Mouse (Mus musculus) midbrain, postnatal 0 days (tissue): ENCODE measurements around the gene Tmem207. TPM values are rescaled to one million over a fixed set of nuclear protein-coding genes. Genes with fewer than 3 reads are reported as not detected.

Experiments used
- ATAC-seq: fragments of 200-750 bp; cut with Nextera tagmentation; 2 replicates; pipeline ENCODE4 v1.8.0; 2017; ENCODE audit warnings: moderate number of reproducible peaks, mild to moderate bottlenecking, moderate TSS enrichment, moderate library complexity; ENCODE audit not compliant: low FRiP score
- DNase-seq: peaks from one replicate; pipeline ENCODE4 v3.0.0-alpha.2; 2015; ENCODE audit warnings: low spot score
- H3K27ac ChIP-seq: fragments of 300-500 bp; sonication (generic); 2 replicates; pipeline ENCODE4 v1.5.1; 2014; ENCODE audit warnings: low read depth, mild to moderate bottlenecking, low read length, mixed read lengths
- H3K27me3 ChIP-seq: fragments of 300-500 bp; sonication (generic); 2 replicates; pipeline ENCODE4 v1.6.1; 2014; ENCODE audit warnings: low read length, control low read depth, mixed read lengths; ENCODE audit not compliant: insufficient read depth
- H3K36me3 ChIP-seq: fragments of 300-500 bp; sonication (generic); 2 replicates; pipeline ENCODE4 v1.6.1; 2014; ENCODE audit warnings: low read length, control low read depth, mixed read lengths; ENCODE audit not compliant: insufficient read depth
- H3K4me1 ChIP-seq: fragments of 300-500 bp; sonication (generic); 2 replicates; pipeline ENCODE4 v1.6.1; 2014; ENCODE audit warnings: mild to moderate bottlenecking, control low read depth, antibody characterized with exemption, low read length, mixed read lengths; ENCODE audit not compliant: insufficient read depth
- H3K4me2 ChIP-seq: fragments of 300-500 bp; sonication (generic); 2 replicates; pipeline ENCODE4 v1.6.1; 2014; ENCODE audit warnings: low read depth, mild to moderate bottlenecking, low read length, mixed read lengths; ENCODE audit not compliant: poor library complexity, severe bottlenecking
- H3K4me3 ChIP-seq: fragments of 300-500 bp; sonication (generic); 2 replicates; pipeline ENCODE4 v1.5.1; 2014; ENCODE audit warnings: low read depth, mild to moderate bottlenecking, low read length, moderate library complexity
- H3K9ac ChIP-seq: fragments of 300-500 bp; sonication (generic); replicated peaks from 2 replicates; pipeline ENCODE4 v1.6.1; 2014; ENCODE audit warnings: mild to moderate bottlenecking, low read length, moderate library complexity, mixed read lengths; ENCODE audit not compliant: poor library complexity, severe bottlenecking
- H3K9me3 ChIP-seq: fragments of 300-500 bp; sonication (generic); 2 replicates; pipeline ENCODE4 v1.6.1; 2016; ENCODE audit warnings: low read length, control low read depth
- CTCF ChIP-seq: IDR thresholded peaks from 2 replicates; pipeline ENCODE4 v1.5.1; 2016; ENCODE audit warnings: antibody characterized with exemption, mild to moderate bottlenecking
- WGBS: fragments of 180-500 bp; shearing (Covaris S2); extraction: QIAGEN DNeasy Blood & Tissue Kit; methylation state at CpG from one replicate; pipeline ENCODE4 v1.1.7; 2014; 5-methylcytosine and 5-hydroxymethylcytosine counted together
- polyA plus RNA-seq: library from polyadenylated mRNA; unstranded; fragments of >200 nt; fragmentation: Nextera tagmentation; extraction: Ambion mirVana; gene quantifications from 2 replicates; pipeline ENCODE4 v1.2.1, GENCODE M21; 2015
- total RNA-seq: library from RNA; depleted of rRNA; stranded (reverse); fragments of >200 nt; gene quantifications from 2 replicates; pipeline ENCODE4 v1.2.3, GENCODE M21; 2014; rRNA removed

Gene Tmem207
- 0.93 TPM in 1 of 2 replicates, not detected in the other for total RNA-seq
- 0.07 TPM in 1 of 2 replicates, not detected in the other for polyA plus RNA-seq

- no peaks in the 10 kb centered on the region for H3K27me3 ChIP-seq
- no peak within 1 kb of the TSS for H3K4me3 ChIP-seq
- no peak for TF ChIP-seq CTCF
- H3K9me3 ChIP-seq, result no peaks in the 10 kb centered on the region
- H3K36me3 ChIP-seq, result no peaks in the 10 kb centered on the region
- no peak within 1 kb of the TSS for H3K27ac ChIP-seq
- no peak for DNase-seq
- H3K4me1 ChIP-seq, result no peaks in the 10 kb centered on the region; the same call in 1 of the 2 replicates
- WGBS, result 80% methylated on average over 4 of the region's 4 CpGs
- ATAC-seq, result no peak
- H3K9ac ChIP-seq, result no peak within 1 kb of the TSS
- no peak within 1 kb of the TSS for H3K4me2 ChIP-seq
Measured at GRCm38 (mm10) chr16:26526669-26527068, at the start of gene Tmem207. Tmem207 (minus strand) TSS chr16:26526769.

DNA sequence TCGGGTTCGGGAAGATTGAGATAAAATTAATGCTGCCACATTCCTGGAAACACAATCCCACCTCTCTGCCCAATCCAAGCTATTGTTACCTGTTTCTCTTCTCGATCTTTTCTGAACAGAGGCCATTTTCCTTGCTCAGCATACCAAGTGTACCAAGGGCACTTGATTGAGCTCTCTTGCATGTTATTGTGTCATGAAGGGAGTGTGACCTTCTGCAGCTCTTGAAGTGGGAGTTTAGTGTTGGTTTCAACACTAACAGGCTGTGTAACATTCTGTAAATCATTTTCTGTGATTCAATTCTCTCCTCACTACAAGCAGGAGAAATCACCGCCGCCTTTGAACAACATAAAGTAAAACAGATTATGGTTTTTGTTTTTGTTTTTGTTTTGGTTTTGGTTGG lies 47.6 kb upstream of the Tmem207 start:
- H3K27me3 ChIP-seq, result no peaks in the 10 kb centered on the region
- no peaks in the 10 kb centered on the region for H3K36me3 ChIP-seq
- no peak overlapping the region for H3K9ac ChIP-seq
- no peak for TF ChIP-seq CTCF
- DNase-seq (no peak), ATAC-seq (no peak)
- H3K4me2 ChIP-seq, result no peak overlapping the region
- no peaks in the 10 kb centered on the region for H3K4me1 ChIP-seq
- no peaks in the 10 kb centered on the region for H3K9me3 ChIP-seq
- 94% methylated on average over 5 of the region's 5 CpGs for WGBS
- no peak overlapping the region for H3K4me3 ChIP-seq
- H3K27ac ChIP-seq, result no peak overlapping the region

DNA sequence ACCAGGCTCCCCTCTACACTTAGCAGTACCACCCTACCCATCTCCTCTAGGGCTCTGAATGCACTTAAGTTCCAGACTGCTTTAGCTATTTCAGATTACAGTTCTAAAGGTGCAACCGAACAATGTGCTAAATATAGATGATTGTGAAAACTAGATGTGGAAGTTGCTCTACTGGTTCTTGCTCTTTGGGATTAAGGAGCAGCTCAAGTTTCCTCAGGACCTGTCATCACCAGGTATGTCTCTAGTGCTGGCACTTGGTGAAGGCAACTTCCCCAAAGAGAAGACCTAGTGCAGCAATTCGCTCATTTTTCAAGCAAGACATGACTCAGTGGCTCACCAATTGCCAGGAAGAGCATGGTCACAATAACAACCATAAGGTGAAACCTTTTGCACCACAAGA lies 45.3 kb upstream of the Tmem207 start:
- Histone ChIP-seq H3K9me3 (no peaks in the 10 kb centered on the region), H3K36me3 (no peaks in the 10 kb centered on the region), H3K27ac (no peak overlapping the region), H3K27me3 (no peaks in the 10 kb centered on the region), H3K9ac (no peak overlapping the region), H3K4me3 (no peak overlapping the region), H3K4me2 (no peak overlapping the region), H3K4me1 (no peaks in the 10 kb centered on the region)
- no peak for ATAC-seq
- WGBS, result 89% methylated on average over 2 of the region's 2 CpGs
- DNase-seq, result no peak
- no peak for TF ChIP-seq CTCF

GRCm38 (mm10) chr16:26569387-26569978 lies 42.9 kb upstream of the Tmem207 start:
- no peaks in the 10 kb centered on the region for H3K36me3 ChIP-seq
- H3K27ac ChIP-seq, result no peak overlapping the region
- H3K4me3 ChIP-seq, result no peak overlapping the region
- no peak overlapping the region for H3K4me2 ChIP-seq
- H3K9me3 ChIP-seq, result no peaks in the 10 kb centered on the region
- DNase-seq, result no peak
- H3K4me1 ChIP-seq, result no peaks in the 10 kb centered on the region
- no peak for TF ChIP-seq CTCF
- no peaks in the 10 kb centered on the region for H3K27me3 ChIP-seq
- H3K9ac ChIP-seq, result no peak overlapping the region
- ATAC-seq, result no peak

- Histone ChIP-seq H3K4me2 (no peak overlapping the region), H3K27ac (no peak overlapping the region), H3K27me3 (no peaks in the 10 kb centered on the region), H3K4me3 (no peak overlapping the region), H3K4me1 (no peaks in the 10 kb centered on the region), H3K9ac (no peak overlapping the region), H3K9me3 (no peaks in the 10 kb centered on the region), H3K36me3 (no peaks in the 10 kb centered on the region)
- ATAC-seq (no peak), DNase-seq (no peak)
- WGBS, result 87% methylated on average over 2 of the region's 2 CpGs
- TF ChIP-seq CTCF, result no peak
Measured at GRCm38 (mm10) chr16:26562771-26563170, 36.2 kb upstream of the Tmem207 start.

- Histone ChIP-seq H3K9ac (no peak overlapping the region), H3K27me3 (no peaks in the 10 kb centered on the region), H3K9me3 (no peaks in the 10 kb centered on the region), H3K36me3 (no peaks in the 10 kb centered on the region), H3K4me1 (no peaks in the 10 kb centered on the region), H3K4me3 (no peak overlapping the region), H3K4me2 (no peak overlapping the region), H3K27ac (no peak overlapping the region)
- DNase-seq, result no peak
- 27% methylated on average over 2 of the region's 2 CpGs for WGBS
- no peak for TF ChIP-seq CTCF
- no peak for ATAC-seq
Measured at GRCm38 (mm10) chr16:26561743-26562142, 35.2 kb upstream of the Tmem207 start.
